Mouse (Mus musculus) cortical plate, adult 2 months (tissue): ENCODE measurements at regions not wholly inside any gene's neighbourhood (a gene's known extent, or its start where the extent isn't known, plus 50 kb on each side); places are given as distances from the start of the nearest gene placed in this dataset.

Experiments
- CTCF ChIP-seq: fragments of 200-500 bp; IDR thresholded peaks from 2 replicates; pipeline ENCODE4 v1.5.1; 2011; ENCODE audit warnings: mild to moderate bottlenecking, control low read depth, low read length; ENCODE audit not compliant: insufficient read depth; ENCODE audit errors: extremely low read depth
- POLR2A ChIP-seq: fragments of 200-500 bp; IDR thresholded peaks from 2 replicates; pipeline ENCODE4 v1.6.1; 2011; ENCODE audit warnings: mild to moderate bottlenecking, low read length, control low read depth; ENCODE audit not compliant: insufficient read depth; ENCODE audit errors: extremely low read depth

GRCm38 (mm10) chr13:41910236-41910635, 62.8 kb upstream of the Adtrp start:
- TF ChIP-seq POLR2A (no peak), CTCF (no peak)
